Mouse (Mus musculus) neural tube, embryonic 10.5 days (tissue): ENCODE measurements around the gene Tprkb.
"Not testable (repeated sequence)": the region's sequence is repeated elsewhere in the genome, so short reads cannot be mapped to it uniquely, and the experiment has no call there.

Experiments
- DNase-seq: peaks from one replicate; pipeline ENCODE4 v3.0.0-alpha.2; 2017; ENCODE audit warnings: low spot score; ENCODE audit errors: extremely low spot score

Gene Tprkb

DNA sequence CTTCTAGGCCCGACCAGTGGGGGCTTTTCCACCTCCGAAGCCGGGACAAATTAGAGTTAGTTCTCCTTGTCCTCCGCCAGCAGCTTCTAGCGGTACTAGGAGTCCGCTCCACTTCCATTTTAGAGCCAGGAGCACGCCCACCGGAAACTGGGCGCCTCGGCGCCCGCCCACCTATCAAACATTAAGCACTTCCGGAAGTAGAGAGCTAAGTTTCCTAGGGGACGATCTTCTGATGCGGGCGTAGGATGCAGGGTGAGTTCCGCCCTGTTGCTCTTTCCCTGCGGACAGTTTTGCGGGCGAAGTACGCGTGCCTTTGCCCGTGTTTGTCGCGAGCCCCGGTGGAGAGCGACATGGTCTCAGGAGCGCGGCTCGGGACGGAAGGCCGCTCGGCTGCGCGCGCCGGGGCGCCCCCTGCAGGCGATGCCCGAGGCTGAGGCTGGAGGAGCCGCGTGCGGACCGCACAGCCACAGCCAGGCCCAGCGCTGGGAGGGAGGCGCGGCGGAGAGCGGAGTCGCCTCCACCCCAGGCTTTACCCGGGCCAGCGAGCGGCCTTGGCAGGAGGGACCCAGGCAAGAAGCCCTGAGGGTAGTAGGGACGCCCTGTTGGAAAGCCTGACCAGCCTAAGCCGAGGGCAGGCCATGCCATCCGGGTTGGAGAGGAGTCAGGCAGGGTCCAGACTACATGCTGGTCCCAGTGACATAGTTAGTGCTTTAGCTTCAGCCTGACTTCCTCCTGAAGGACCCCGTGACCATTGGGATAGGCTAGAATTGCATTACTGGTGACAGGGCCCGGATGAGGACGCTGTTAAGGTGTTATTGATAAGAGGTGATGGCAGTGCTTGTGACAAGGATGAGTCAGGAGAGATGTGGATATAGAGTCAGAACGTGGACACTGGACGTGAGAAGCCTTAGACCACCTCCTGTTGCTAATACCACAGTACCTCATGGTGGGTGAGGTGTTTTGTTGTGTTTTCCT is 4.2 kb downstream of the Tprkb start, which contains the start of gene Nat8f1:
TSS of gene Nat8f1 (minus strand) at position 149 of the 975 bp plus-strand sequence.
- peak; percentile 87 for DNase-seq

DNA sequence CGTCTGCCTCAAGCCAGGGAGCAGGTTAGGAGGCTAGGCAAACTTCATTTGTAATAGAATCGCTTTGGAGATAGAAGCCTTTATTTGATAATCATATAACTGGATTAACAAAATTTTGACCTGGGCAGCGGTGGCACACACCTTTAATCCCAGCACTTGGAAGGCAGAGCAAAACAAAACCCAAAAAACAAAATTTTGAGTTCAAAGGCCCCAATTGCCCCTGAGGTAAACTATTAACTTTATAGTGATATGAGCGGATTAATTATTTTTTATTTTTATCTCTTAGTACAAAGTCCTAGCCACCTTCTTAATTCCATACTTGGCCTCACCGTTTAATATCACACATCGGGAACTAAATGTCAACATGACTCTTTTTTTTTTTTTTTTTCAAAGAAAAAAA is 4.9 kb downstream of the Tprkb start:
- DNase-seq = no peak

DNA sequence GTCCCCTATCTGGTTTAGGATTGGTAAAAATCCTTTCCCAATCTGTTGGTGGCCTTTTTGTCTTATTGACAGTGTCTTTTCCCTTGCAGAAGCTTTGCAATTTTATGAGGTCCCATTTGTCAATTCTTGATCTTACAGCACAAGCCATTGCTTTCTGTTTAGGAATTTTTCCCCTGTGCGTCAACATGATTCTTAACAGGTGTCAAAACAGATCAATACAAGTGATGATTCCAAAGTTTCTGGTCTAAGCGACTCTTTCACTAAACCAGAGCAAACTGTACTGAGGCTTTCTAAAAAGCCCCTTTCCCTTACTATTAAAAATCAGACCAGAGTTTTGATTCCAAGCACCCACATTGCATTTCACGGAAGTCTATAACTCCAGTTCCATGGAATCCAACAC is 6.7 kb downstream of the Tprkb start:
- DNase-seq = not testable (repeated sequence)

DNA sequence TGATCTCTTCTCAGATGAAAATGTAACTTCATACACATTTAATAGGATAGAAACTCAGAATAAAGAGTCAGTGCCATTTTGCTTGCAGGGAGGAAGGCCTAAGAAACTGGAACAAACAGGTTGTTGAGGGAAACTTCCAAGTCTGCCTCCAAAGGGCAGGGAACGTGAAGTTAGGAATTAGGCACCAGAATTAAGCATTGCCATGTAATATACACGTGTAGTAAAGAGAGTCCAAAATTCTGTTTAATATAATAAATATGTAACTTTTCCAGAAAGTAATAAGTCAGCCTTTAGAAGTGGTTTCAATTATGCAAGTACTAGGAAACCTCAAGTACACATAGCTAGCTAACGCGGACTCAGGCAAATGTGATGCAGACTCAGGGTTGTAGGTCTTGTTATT is 7.7 kb downstream of the Tprkb start:
- DNase-seq = no peak

DNA sequence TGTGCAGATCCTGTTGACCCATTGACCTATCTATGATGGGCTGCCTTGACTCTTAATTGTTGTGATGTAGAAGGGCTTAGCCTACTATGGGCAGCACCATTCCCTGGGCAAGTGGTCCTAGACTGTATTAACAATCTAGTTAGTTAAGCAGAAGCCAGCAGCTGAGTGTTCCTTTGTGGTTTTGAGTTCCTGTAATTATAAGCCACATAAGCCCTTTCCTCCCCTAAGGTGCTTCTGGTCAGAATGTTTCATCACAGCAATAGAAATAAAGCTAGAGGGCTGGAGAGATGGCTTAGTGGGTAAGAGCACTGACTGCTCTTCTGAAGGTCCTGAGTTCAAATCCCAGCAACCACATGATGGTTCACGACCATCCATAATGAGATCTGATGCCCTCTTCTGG is 12.0 kb downstream of the Tprkb start:
- DNase-seq = no peak

DNA sequence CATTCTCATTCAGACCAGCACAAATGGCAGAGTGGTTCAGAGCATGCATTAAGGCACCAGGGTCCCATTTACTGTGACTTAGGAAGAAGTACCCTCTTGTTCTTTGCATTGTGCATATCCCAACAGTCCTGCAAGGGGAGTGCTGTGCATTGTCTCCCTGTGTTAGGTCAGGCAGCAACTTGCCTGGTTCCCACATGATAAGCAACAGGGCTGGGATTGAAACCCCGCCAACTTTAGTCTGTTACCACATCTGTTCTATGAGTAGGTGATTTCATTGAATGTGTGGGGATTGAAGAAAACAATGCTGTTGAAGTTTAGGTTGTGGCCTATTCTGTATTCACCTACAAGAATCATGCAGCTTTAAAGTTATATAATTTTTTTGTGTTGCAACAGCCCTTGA is 15.0 kb downstream of the Tprkb start:
- no peak for DNase-seq

DNA sequence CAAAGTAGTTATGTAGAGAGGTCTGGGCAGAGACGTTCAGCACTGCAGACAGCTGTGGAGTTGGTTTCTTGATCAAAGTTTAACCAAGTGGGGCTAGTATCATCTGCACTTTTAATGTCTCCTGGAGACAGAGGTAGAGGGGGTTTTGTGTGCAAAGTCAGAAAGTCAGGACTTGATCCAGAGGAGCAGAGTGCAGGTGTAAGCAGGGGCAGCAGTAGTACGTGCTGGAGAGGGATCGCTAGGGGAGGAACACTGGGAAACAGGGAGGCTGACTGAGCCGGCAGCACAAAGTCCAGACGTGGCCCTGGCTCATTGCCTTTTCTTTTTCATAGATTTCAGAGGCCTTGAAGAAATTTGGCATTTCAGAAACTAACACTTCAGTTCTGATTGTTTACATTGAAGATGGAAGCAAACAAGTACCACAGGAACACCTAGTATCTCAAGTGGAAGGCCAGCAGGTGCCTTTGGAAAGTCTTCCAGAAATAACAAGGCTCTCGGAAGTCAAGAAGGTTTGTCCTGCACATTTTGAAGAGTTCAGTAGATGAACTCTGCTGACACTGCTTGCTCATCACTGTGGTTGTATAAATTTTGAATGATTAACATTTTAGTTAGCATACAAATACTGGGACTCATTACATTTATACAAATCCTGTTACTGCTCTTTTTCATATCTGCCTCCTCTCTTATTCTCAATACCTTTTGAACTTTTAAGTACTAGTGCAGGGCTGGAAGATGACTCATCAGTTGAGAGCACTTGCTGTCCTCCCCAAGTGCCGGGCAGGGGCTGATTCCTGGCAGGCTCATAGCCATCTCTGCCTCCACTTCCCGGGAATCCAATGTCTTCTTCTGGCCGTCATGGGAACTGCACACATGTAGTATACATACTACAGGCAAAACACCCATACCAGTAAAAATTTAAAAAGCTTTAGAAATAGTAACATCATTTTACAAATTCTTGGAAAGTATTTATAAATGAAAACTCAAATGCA is 16.1 kb downstream of the Tprkb start:
- DNase-seq = no peak

DNA sequence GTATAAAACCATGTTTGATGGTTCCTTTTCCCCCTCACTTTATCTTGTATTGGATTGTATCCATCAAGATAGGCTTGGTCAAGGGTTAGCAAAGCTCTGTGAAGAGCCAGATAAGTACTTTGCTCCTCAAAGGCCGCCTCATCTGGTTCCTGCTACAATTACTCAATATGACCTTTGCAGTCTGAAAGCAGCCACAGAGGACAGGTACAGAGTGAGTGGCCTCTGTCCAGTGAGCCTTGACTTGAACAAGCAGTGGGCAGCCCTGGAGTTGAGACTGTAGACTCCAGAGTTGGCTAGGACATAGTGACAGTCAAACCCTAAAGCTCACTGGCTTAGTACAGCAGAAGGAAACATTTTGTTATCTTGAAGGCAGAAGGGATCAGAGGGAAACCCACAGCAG is 17.6 kb downstream of the Tprkb start:
- DNase-seq = no peak

DNA sequence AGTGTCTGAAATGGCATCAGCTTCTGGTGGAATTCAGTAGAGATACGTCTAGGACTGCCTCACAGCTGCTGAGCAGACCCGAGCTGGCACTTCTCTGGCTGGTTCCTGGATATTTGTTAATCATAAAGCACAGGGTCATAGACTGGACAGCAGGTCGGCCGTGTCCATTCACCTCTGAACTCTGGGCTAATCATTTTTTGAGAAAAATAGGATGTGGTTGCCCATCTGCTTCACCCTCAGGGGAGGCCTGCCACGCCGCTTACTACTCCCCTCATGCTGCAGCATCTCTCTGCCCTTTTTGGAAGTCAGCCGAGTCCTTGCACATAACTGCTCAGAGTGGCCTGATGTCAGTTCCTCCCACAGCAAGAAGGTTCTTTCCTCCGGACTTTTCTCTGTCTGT is 22.4 kb downstream of the Tprkb start:
- DNase-seq = no peak

DNA sequence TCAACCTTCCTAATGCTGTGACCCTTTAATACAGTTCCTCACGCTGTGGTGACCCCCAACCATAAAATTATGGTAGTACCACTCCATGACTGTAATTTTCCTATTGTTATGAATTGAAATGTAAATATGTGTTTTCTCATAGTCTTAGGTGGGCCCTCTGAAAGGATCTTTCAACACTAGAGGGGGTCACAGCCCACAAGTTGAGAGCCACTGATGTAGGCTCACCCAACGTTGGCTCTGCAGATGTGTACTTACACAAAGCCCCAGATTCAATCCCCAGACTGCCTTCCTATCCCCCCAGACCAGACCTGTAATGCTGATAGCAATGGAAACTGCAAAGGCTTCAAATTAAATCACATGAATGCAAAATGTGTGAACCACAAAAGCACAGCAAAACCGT is 24.0 kb downstream of the Tprkb start:
- no peak for DNase-seq

DNA sequence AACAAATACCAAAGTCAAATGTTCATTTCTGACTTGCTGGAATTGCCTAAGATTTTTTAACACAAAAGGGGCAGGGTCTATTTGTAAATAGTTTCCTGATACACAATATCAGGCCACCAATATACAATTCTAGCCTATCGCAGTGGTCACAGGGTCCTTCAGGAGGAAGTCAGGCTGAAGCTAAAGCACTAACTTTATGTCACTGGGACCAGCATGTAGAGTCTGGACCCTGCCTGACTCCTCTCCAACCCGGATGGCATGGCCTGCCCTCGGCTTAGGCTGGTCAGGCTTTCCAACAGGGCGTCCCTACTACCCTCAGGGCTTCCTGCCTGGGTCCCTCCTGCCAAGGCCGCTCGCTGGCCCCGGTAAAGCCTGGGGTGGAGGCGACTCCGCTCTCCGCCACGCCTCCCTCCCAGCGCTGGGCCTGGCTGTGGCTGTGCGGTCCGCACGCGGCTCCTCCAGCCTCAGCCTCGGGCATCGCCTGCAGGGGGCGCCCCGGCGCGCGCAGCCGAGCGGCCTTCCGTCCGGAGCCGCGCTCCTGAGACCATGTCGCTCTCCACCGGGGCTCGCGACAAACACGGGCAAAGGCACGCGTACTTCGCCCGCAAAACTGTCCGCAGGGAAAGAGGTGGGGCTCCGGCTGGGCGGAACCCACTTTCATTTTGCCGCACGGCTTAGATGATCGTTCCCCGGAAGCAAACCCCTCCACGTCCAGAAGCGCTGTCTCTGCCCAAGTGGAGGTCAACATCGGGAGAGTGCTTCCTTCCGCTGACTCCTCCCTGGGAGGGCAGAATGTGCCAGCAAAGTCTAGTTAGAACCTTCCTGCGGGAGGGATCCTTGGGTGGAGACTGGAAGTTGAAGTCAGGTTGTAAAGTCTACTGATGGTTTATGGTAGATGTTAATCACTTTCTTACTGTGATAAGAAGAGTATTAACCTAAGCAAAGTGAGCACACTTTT is 25.1 kb downstream of the Tprkb start:
- DNase-seq = peak; percentile 84

DNA sequence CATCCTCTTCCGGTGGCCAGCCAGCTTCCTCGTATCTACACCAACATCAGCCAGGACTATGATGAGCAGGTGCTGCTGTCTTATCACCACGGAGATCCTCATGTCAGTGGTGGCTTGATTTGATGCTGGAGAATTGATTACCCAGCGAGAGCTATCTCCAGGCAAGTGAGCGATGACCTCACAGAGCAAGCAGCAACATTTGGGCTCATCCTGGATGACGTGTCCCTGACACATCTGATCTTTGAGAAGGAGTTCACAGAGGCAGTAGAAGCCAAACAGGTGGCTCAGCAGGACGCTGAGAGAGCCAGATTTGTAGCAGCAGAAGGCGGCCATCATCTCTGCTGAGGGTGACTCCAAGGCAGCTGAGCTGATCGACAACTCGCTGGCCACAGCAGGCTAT is 27.0 kb downstream of the Tprkb start:
- DNase-seq = no peak

DNA sequence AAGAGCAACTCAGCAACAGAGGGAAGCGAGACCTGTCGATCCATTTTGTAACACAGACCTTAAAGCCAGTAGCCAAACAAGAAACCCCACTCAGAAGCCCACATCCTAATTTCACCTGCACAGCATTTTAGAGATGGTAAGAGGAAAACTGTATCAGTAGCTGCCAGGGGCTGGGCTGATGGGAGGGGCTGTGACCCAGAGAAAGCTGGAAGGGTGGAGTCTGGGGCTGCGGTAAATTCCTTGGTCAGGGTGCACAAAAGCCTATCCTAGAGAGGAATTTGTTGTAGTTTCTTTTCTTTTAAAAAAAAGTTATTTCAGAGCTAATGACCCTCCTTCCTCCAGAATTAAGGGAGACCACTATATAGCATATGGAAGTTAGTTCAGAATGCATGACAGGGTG is 30.8 kb downstream of the Tprkb start:
- DNase-seq = no peak

DNA sequence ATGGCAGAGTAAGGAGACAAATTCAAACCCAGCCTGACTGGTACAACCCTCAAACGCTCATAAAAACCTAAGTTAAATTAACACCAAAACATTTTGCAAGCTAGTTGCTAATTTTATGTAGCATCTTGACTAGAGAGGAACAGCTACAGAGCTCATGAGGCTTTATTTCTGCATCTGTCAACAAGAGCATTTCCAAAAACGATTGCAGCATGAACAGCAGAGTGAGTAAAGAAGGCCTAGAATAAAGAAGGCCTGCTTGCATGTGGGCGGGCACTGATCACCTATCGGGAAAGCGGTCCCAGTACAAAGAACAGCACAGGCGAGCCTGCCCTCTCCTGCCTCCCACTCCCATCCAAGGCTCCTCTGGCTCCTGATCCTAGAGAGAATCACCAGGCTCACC is 36.9 kb downstream of the Tprkb start:
- DNase-seq = no peak

DNA sequence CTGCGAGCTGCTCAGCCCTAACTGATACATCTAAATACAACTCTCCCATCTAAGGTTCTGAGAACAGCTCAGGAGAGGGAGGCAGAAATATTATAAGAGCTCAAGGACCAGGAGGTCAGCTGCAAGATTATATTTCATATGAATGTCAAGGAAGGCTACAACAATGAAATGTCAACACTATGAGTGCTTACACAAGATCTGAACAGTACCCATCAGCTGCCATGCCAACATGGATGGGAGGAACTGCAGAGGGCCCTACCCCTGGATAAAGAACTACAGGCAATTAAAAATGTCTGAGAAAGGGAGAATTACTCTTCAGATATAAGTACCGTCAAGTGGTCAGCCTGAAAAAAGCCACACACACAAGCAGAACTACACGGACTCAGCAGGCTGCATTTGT is 45.9 kb downstream of the Tprkb start:
- DNase-seq = no peak

DNA sequence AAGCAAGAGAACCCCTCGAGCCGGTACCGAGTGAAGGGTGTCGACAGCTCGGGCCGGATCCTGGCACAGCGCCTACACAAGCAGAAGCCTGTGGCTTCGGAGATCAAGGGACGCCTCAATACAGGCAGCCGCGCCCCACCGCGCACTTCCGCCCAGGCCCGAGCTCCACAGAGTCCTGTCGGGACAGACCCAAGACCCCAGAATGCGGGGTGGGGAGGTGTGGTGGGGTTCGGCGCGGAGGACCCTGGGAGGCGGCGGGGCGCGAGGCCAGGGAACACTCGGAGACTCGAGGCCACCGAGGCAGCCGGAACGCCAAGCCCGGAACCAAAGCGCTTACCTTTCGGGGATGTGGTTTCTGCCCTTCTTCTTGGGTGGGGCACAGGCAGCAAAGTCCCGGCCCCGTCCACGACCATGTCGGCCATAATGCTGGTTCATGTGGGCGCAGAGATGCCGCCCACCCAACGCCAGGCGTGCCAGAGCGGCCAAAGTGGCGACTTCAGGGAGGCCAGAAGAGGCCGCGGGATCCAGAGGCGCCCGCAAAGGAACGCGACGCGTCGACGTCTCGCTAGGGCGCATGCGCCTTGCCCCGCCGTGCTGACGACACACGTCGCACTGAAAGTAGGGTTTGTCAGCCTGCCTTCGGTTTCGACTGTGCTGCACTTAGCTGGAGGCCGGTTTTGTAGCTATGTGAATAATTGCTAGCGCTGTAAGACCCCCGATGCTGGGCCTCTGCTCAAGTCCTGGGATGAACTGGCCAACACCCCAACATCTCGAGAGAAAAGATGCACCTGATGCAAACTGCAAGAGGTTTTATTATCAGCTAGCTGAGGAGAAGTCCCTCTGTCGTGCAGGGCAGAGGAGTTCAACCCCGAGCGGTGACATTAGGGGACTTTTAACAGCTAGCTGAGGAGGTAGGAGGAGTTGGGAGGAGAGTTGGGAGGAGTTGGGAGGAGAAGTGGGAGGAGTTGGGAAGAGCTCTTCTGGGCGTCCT is 49.7 kb downstream of the Tprkb start, which contains the start of gene Dusp11:
TSS of gene Dusp11 (minus strand) at position 567 of the 991 bp plus-strand sequence.
- peak; percentile 93 for DNase-seq

DNA sequence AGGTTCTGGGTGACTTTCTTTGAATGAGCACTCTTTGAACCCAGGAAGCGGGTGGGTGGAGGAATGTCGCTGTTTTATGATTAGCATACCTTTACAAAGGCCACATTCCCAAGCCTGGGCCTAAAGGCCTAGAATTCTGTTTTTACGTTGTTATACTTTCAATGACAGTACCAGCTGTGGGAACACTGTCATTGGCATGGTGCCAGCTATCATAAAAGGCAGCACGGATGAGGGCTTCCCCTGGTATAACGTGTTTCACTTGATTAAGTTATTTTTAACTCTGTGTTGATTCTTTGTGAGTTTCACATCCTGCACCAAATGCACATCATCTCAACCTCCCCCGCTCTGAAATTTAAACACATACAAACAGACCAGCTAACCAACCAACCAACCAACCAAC is 54.4 kb downstream of the Tprkb start:
- DNase-seq = not testable (repeated sequence)

DNA sequence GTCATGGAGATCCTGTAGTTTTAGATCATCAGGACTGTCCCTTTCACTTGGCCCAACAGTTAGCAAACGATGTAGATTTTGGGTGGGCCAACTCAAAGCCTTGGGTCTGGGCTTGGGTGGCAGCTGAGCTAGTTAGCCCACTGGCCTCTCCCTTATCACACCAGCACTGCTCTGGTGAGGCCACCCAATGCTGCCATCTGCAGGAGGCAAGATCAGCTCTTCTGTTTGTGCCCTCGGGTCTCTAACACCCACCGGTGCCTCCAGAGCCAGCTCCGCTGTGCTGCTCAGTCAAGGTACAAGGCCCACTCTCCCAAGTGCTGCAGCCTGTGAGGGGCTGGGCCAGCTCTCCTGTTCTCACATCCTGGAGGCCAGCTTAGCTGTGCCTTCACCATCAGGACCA is 55.0 kb downstream of the Tprkb start:
- DNase-seq = no peak

DNA sequence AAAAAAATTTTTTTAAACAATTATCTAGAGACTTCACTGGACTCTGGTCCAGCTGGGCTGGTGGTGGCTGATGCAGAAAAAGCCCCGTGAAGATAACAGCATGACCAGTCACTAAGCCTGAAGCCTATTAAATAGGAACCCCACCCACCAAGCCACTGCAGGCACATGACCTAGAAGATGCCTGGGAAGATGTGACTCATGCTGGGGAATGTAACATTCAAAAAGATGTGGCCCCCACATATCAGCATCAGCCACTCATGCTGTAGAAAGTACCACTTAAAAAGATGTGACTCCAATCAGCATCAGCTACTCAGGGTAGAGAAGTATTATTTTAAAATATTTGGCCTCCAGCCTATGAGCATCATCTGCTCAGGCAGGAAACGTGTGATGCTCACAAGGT is 58.2 kb downstream of the Tprkb start:
- no peak for DNase-seq

DNA sequence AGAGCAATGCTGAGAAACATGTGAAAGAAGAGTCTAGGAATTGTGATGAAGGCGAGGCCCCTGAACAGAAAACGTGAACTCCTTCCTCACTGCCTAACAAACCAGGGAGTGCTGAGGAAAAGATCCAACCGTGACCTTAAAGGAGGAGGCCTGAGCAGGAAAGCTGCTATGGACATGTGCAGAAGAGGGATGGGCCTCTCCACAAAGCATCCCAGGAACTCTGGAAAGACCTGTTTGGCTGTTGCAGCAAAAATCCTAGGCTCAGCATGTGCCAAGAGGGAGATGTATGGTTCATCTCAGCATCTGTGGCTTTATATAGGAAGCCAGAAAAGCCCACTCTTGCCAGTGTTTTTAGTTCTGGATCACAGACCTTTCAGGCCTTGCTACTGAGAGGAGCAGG is 61.0 kb downstream of the Tprkb start:
- DNase-seq = no peak
